Mouse (Mus musculus) heart, postnatal 0 days (tissue): ENCODE measurements around the gene Gart. TPM values are rescaled to one million over a fixed set of nuclear protein-coding genes. Genes with fewer than 3 reads are reported as not detected.

ENCODE experiments used
- ATAC-seq: fragments of 200-750 bp; cut with Nextera tagmentation; 2 replicates; pipeline ENCODE4 v1.8.0; 2017; ENCODE audit warnings: low read depth, moderate number of reproducible peaks, moderate library complexity; ENCODE audit not compliant: insufficient read depth
- DNase-seq: peaks from one replicate; pipeline ENCODE4 v3.0.0-alpha.2; 2016; ENCODE audit warnings: low spot score
- H3K27ac ChIP-seq: fragments of 300-500 bp; sonication (generic); 2 replicates; pipeline ENCODE4 v1.5.1; 2014; ENCODE audit warnings: low read depth, mild to moderate bottlenecking
- H3K27me3 ChIP-seq: fragments of 300-500 bp; sonication (generic); 2 replicates; pipeline ENCODE4 v1.6.1; 2014; ENCODE audit warnings: low read length, mixed read lengths; ENCODE audit not compliant: control insufficient read depth, insufficient read depth
- H3K36me3 ChIP-seq: fragments of 300-500 bp; sonication (generic); replicated peaks from 2 replicates; pipeline ENCODE4 v1.6.1; 2014; ENCODE audit warnings: low read length, mixed read lengths; ENCODE audit not compliant: control insufficient read depth, insufficient read depth
- H3K4me1 ChIP-seq: fragments of 300-500 bp; sonication (generic); 2 replicates; pipeline ENCODE4 v1.6.1; 2014; ENCODE audit warnings: antibody characterized with exemption; ENCODE audit not compliant: control insufficient read depth, insufficient read depth
- H3K4me2 ChIP-seq: fragments of 300-500 bp; sonication (generic); 2 replicates; pipeline ENCODE4 v1.6.1; 2014; ENCODE audit warnings: low read depth, mild to moderate bottlenecking, low read length, moderate library complexity
- H3K4me3 ChIP-seq: fragments of 300-500 bp; sonication (generic); 2 replicates; pipeline ENCODE4 v1.5.1; 2014; ENCODE audit warnings: low read depth, low read length
- H3K9ac ChIP-seq: fragments of 300-500 bp; sonication (generic); replicated peaks from 2 replicates; pipeline ENCODE4 v1.6.1; 2014; ENCODE audit warnings: low read depth, low read length, mixed read lengths
- H3K9me3 ChIP-seq: fragments of 300-500 bp; sonication (generic); replicated peaks from 2 replicates; pipeline ENCODE4 v1.6.1; 2016; ENCODE audit warnings: low read length; ENCODE audit not compliant: control insufficient read depth
- CTCF ChIP-seq: IDR thresholded peaks from 2 replicates; pipeline ENCODE4 v1.5.1; 2016; ENCODE audit warnings: antibody characterized with exemption, control low read depth, low read depth
- EP300 ChIP-seq: IDR thresholded peaks from 2 replicates; pipeline ENCODE4 v1.6.1; 2016; ENCODE audit warnings: antibody characterized with exemption, low read depth
- WGBS: fragments of 180-500 bp; shearing (Covaris S2); extraction: QIAGEN DNeasy Blood & Tissue Kit; methylation state at CpG from one replicate; pipeline ENCODE4 v1.1.7; 2014; 5-methylcytosine and 5-hydroxymethylcytosine counted together
- polyA plus RNA-seq: library from polyadenylated mRNA; unstranded; fragments of >200 nt; fragmentation: Nextera tagmentation; extraction: Ambion mirVana; gene quantifications from 2 replicates; pipeline ENCODE4 v1.2.1, GENCODE M21; 2015
- total RNA-seq: library from RNA; depleted of rRNA; stranded (reverse); fragments of >200 nt; gene quantifications from 2 replicates; pipeline ENCODE4 v1.2.3, GENCODE M21; 2014; ENCODE audit warnings: low replicate concordance

Gene Gart
- total and polyA plus RNA-seq, 2 experiments from 2014 or later = 43.9 to 45.9 TPM

DNA sequence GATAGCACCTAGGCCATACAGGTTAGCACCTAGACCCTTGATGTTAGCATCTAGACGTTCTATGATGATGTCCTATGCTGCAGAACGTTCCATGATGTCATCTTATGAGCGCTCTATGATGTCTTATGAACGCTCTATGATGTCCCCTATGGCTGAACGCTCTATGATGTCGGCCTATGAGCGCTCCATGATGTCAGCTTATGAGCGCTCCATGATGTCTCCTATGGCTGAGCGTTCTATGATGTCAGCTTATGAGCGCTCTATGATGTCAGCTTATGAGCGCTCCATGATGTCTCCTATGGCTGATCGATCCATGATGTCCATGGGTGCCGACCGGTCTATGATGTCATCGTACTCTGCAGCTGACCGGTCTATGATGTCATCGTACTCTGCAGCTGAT lies 10.5 kb upstream of the Gart start:
- WGBS = 97% methylated on average over 17 of the region's 17 CpGs
- TF ChIP-seq CTCF (no peak), EP300 (no peak)
- no peak for ATAC-seq

GRCm38 (mm10) chr16:91655285-91655684 lies 8.5 kb upstream of the Gart start:
- no peaks in the 10 kb centered on the region for H3K27me3 ChIP-seq
- ATAC-seq (no peak), DNase-seq (no peak)
- H3K4me1 ChIP-seq = peaks cover under 1% of the 10 kb centered on the region; the same call in 1 of the 2 replicates
- 95% methylated on average over 9 of the region's 9 CpGs for WGBS
- no peak overlapping the region for H3K4me2 ChIP-seq
- no peak for TF ChIP-seq EP300
- no peak for TF ChIP-seq CTCF
- H3K4me3 ChIP-seq = no peak overlapping the region
- no peaks in the 10 kb centered on the region for H3K9me3 ChIP-seq
- no peak overlapping the region for H3K27ac ChIP-seq
- no peak overlapping the region for H3K9ac ChIP-seq
- peaks cover 79% of the 10 kb centered on the region for H3K36me3 ChIP-seq

More for the DNA sequence above, 10.5 kb upstream of the Gart start:
- H3K9me3 ChIP-seq = no peaks in the 10 kb centered on the region
- DNase-seq = no peak
- no peak overlapping the region for H3K4me3 ChIP-seq
- H3K36me3 ChIP-seq = peaks cover 88% of the 10 kb centered on the region
- no peak overlapping the region for H3K9ac ChIP-seq
- 0 out of 2 replicates have a peak, but pooled peaks cover 7% of the 10 kb centered on the region for H3K4me1 ChIP-seq
- no peak overlapping the region for H3K4me2 ChIP-seq
- H3K27ac ChIP-seq = no peak overlapping the region
- H3K27me3 ChIP-seq = no peaks in the 10 kb centered on the region

- peaks cover 48% of the 10 kb centered on the region for H3K36me3 ChIP-seq
- DNase-seq = no peak
- WGBS = 68% methylated on average over 3 of the region's 3 CpGs
- H3K9me3 ChIP-seq = no peaks in the 10 kb centered on the region
- no peak for TF ChIP-seq EP300
- no peak for TF ChIP-seq CTCF
- H3K9ac ChIP-seq = no peak overlapping the region
- peaks cover 12% of the 10 kb centered on the region; the same call in 1 of the 2 replicates for H3K4me1 ChIP-seq
- ATAC-seq = no peak
- H3K27ac ChIP-seq = no peak overlapping the region
- no peak overlapping the region for H3K4me3 ChIP-seq
- H3K27me3 ChIP-seq = no peaks in the 10 kb centered on the region
- no peak overlapping the region for H3K4me2 ChIP-seq
Observed at GRCm38 (mm10) chr16:91652191-91652590, 5.4 kb upstream of the Gart start.

- peaks cover 15% of the 10 kb centered on the region; the same call in 1 of the 2 replicates for H3K4me1 ChIP-seq
- no peak for TF ChIP-seq EP300
- TF ChIP-seq CTCF = no peak
- H3K4me2 ChIP-seq = peak overlapping the region; percentile 18; the same call in 1 of the 2 replicates
- ATAC-seq (no peak), DNase-seq (no peak)
- no peaks in the 10 kb centered on the region for H3K27me3 ChIP-seq
- no peak overlapping the region for H3K9ac ChIP-seq
- H3K27ac ChIP-seq = no peak overlapping the region
- no peaks in the 10 kb centered on the region for H3K9me3 ChIP-seq
- H3K36me3 ChIP-seq = peaks cover 24% of the 10 kb centered on the region
- no peak overlapping the region for H3K4me3 ChIP-seq
Observed at GRCm38 (mm10) chr16:91649781-91650180, 3.0 kb upstream of the Gart start.

- H3K4me2 ChIP-seq = peak overlapping the region; percentile 69
- H3K27ac ChIP-seq = no peak overlapping the region
- H3K9ac ChIP-seq = 0 out of 2 replicates have a peak overlapping the region, but pooled peaks have one; percentile 6
- no peak for DNase-seq
- H3K4me1 ChIP-seq = peaks cover 15% of the 10 kb centered on the region; the same call in 1 of the 2 replicates
- TF ChIP-seq CTCF = no peak
- TF ChIP-seq EP300 = no peak
- peak overlapping the region; percentile 84 for H3K4me3 ChIP-seq
- H3K9me3 ChIP-seq = no peaks in the 10 kb centered on the region
- H3K36me3 ChIP-seq = peaks cover 19% of the 10 kb centered on the region
- no peaks in the 10 kb centered on the region for H3K27me3 ChIP-seq
- 36% methylated on average over 3 of the region's 3 CpGs for WGBS
- ATAC-seq = no peak
Observed at GRCm38 (mm10) chr16:91649246-91649645, 2.5 kb upstream of the Gart start.

DNA sequence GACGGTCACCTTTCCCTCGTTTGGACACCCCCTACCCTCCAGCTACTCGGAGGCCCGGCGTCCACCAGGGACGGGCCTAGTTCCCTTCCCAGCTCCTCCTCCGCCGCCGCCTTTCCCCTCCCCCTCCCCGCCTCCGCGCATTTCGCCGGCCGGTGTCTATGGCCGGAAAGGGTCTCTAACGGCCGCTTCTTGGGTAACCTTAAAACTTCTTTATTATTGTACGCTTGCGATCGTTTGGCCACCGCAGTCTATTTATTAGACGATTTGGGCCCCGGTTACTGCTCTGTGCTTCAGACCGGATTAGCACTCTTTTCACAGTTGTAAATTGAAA lies 1.4 kb upstream of the Gart start:
- TF ChIP-seq CTCF = no peak
- TF ChIP-seq EP300 = no peak
- 0% methylated on average over 23 of the region's 25 CpGs for WGBS
- H3K4me3 ChIP-seq = peak overlapping the region; percentile 84
- no peaks in the 10 kb centered on the region for H3K9me3 ChIP-seq
- DNase-seq (peak; percentile 76), ATAC-seq (peak; percentile 66)
- peaks cover 15% of the 10 kb centered on the region for H3K36me3 ChIP-seq
- H3K4me2 ChIP-seq = peak overlapping the region; percentile 69
- H3K27ac ChIP-seq = peak overlapping the region; percentile 99
- H3K4me1 ChIP-seq = peaks cover 15% of the 10 kb centered on the region; the same call in 1 of the 2 replicates
- peak overlapping the region; percentile 91 for H3K9ac ChIP-seq
- H3K27me3 ChIP-seq = no peaks in the 10 kb centered on the region
